Mouse (Mus musculus) limb, embryonic 14.5 days (tissue): Measurements from ENCODE around the gene Hoxb3. TPM values are rescaled to one million over a fixed set of nuclear protein-coding genes. Genes with fewer than 3 reads are reported as not detected.

Source experiments
- ATAC-seq: fragments of 200-750 bp; cut with Nextera tagmentation; 2 replicates; pipeline ENCODE4 v1.8.0; 2017; ENCODE audit warnings: low read depth, moderate number of reproducible peaks, moderate TSS enrichment; ENCODE audit not compliant: low FRiP score
- DNase-seq: peaks from one replicate; pipeline ENCODE4 v3.0.0-alpha.2; 2015; ENCODE audit warnings: low spot score
- H3K27ac ChIP-seq: fragments of 300-500 bp; sonication (generic); replicated peaks from 2 replicates; pipeline ENCODE4 v1.5.1; 2014; ENCODE audit warnings: low read depth, mild to moderate bottlenecking, low read length, moderate library complexity, mixed read lengths
- H3K27me3 ChIP-seq: fragments of 300-500 bp; sonication (generic); 2 replicates; pipeline ENCODE4 v1.6.1; 2014; ENCODE audit warnings: low read length, mixed read lengths; ENCODE audit not compliant: control insufficient read depth, insufficient read depth
- H3K36me3 ChIP-seq: fragments of 300-500 bp; sonication (generic); 2 replicates; pipeline ENCODE4 v1.6.1; 2014; ENCODE audit warnings: mild to moderate bottlenecking, low read length, moderate library complexity, mixed read lengths; ENCODE audit not compliant: control insufficient read depth, insufficient read depth
- H3K4me1 ChIP-seq: fragments of 300-500 bp; sonication (generic); 2 replicates; pipeline ENCODE4 v1.6.1; 2014; ENCODE audit warnings: antibody characterized with exemption, low read length, mixed read lengths; ENCODE audit not compliant: control insufficient read depth, insufficient read depth
- H3K4me2 ChIP-seq: fragments of 300-500 bp; sonication (generic); replicated peaks from 2 replicates; pipeline ENCODE4 v1.6.1; 2014; ENCODE audit warnings: low read depth, mild to moderate bottlenecking, low read length, moderate library complexity; ENCODE audit not compliant: severe bottlenecking
- H3K4me3 ChIP-seq: fragments of 300-500 bp; sonication (generic); replicated peaks from 2 replicates; pipeline ENCODE4 v1.5.1; 2014; ENCODE audit warnings: low read length
- H3K9ac ChIP-seq: fragments of 300-500 bp; sonication (generic); 2 replicates; pipeline ENCODE4 v1.6.1; 2014; ENCODE audit warnings: mild to moderate bottlenecking, low read depth, low read length, moderate library complexity; ENCODE audit not compliant: severe bottlenecking
- H3K9me3 ChIP-seq: fragments of 300-500 bp; sonication (generic); 2 replicates; pipeline ENCODE4 v1.6.1; 2016; ENCODE audit warnings: low read length; ENCODE audit not compliant: control insufficient read depth
- POLR2A ChIP-seq: fragments of 200-500 bp; IDR thresholded peaks from 2 replicates; pipeline ENCODE4 v1.8.0; 2012; ENCODE audit warnings: inconsistent platforms, mild to moderate bottlenecking, moderate library complexity, borderline replicate concordance; ENCODE audit not compliant: insufficient read depth, insufficient read length; ENCODE audit errors: extremely low read depth
- WGBS: fragments of 180-500 bp; shearing (Covaris S2); extraction: QIAGEN DNeasy Blood & Tissue Kit; methylation state at CpG from one replicate; pipeline ENCODE4 v1.1.7; 2014; 5-methylcytosine and 5-hydroxymethylcytosine counted together
- polyA plus RNA-seq, 2 experiments: library from polyadenylated mRNA; depleted of rRNA in 1 of 2; stranded (reverse) in 1 of 2; unstranded in 1 of 2; fragments of >200 nt; fragmentation: Nextera tagmentation in 1 of 2; extraction: Ambion mirVana in 1 of 2; gene quantifications; 2 replicates each; pipeline versions ENCODE4 v1.2.1 to v1.2.3; 2012 to 2014

The Hoxb3 gene
- polyA plus RNA-seq, 2 experiments, result 0.69 to 4.9 TPM

DNA sequence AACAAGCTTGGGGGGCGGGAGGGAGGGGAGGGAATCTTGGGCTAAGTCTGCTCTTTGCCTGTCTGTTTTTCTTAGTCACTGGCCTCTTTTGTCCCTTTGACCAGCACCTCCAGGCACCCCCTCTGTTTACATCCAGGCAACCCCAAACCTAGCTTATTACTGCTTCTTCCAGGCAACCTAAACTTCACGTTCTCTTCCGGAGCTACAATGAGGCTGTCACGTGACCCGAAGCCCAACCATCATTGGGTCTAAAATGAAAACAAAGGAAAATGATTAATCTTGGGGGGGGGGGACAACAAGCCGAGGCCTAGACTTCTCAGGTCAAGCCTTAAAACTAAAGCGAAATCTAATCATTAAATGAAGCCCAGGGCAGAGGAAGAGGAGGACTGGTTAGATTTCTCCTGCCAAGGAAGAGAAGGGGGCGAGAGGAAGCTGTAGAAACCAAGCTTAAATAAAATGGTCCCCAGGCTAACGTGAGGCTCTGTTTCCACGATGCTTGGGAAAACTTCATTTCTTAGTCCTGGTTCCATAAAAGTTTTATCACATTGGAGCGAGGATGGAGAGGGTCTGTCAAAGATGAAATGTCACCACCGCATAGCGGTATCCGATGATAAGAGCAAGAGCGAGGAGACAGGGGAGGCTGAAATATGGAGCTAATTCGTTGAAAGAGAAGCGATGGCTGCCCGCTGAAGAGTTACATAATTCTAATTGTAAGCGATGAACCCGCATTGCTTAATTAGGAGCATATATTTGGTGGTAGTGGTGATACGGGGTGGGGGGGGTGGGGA is 25.2 kb downstream of the Hoxb3 start:
- Histone ChIP-seq H3K4me3 (no peak overlapping the region), H3K9ac (no peak overlapping the region), H3K36me3 (no peaks in the 10 kb centered on the region), H3K4me1 (no peaks in the 10 kb centered on the region; the same call in 1 of the 2 replicates), H3K27ac (no peak overlapping the region), H3K4me2 (no peak overlapping the region), H3K27me3 (peaks cover 97% of the 10 kb centered on the region), H3K9me3 (no peaks in the 10 kb centered on the region)
- no peak for ATAC-seq
- 15% methylated on average over 21 of the region's 21 CpGs for WGBS
- TF ChIP-seq POLR2A, result no peak
- DNase-seq, result no peak

DNA sequence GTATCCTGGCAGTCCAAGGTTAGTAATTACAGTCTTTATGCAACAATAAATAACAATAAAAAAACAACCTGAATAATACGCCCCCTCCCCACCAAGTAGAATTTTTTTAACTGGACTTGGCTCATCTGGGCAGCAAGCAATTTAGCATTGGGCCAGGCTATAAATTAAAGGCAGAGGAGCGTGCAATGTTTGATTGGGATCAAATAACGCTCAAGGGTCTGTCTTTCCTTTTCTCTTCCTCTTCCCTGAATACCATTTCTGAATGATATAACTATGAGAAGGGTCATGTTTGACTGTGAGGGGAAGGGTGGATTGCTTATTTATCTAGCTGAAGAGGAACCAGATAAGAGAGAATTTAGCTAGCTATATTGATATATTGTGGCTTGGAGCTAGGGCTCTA is 25.9 kb downstream of the Hoxb3 start:
- H3K4me1 ChIP-seq, result no peaks in the 10 kb centered on the region; the same call in 1 of the 2 replicates
- 30% methylated on average over 3 of the region's 3 CpGs for WGBS

DNA sequence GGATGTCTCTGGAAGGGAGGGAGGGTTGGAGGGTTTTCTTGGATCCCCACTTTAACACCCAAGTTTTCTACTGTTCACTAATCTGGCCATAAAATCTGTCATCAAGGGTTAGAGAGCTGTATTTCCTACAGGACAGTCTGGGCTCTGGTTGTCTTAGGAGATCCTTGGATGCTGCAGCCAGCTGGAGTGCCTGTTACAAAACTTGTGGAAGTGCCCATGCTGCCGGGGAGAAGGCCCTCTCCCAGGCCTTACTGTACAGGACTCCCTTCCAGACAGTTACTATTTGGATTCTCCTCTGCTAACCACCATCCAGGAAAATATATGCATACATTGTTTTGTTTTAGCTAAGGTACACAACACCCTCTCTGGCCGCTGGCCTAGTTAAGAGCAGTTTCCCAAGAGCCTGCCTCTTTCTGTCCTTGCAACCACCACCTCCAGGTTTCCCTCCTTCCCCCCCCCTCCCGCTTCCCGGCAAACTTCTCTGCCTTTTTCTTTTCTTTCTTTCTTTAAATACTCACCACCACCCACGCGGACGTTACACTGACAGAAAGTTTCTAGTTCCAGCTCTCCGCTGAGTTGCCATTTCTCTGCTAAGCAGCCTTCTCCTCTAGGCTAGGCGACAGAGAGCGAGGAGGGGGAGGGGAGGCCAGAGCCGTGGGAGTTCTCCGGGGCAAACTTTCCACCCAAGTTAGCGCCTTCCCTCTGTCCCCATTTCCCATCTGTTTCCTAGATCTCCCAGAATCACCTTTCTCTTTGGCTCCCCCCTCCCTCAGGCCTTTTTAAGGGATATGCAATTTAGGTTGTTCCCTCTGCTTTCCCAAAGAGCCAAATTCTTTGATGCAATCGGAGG is 26.6 kb downstream of the Hoxb3 start:
- Histone ChIP-seq H3K4me3 (no peak overlapping the region), H3K27ac (no peak overlapping the region), H3K9ac (no peak overlapping the region), H3K27me3 (peaks cover 91% of the 10 kb centered on the region), H3K36me3 (no peaks in the 10 kb centered on the region), H3K9me3 (no peaks in the 10 kb centered on the region), H3K4me1 (peaks cover 4% of the 10 kb centered on the region; the same call in 1 of the 2 replicates), H3K4me2 (no peak overlapping the region)
- no peak for DNase-seq
- no peak for ATAC-seq
- TF ChIP-seq POLR2A, result no peak
- 12% methylated on average over 14 of the region's 14 CpGs for WGBS

More for the DNA sequence above, 25.9 kb downstream of the Hoxb3 start:
- ATAC-seq, result no peak
- H3K4me3 ChIP-seq, result no peak overlapping the region
- H3K4me2 ChIP-seq, result no peak overlapping the region
- peaks cover 93% of the 10 kb centered on the region for H3K27me3 ChIP-seq
- no peaks in the 10 kb centered on the region for H3K36me3 ChIP-seq
- H3K27ac ChIP-seq, result no peak overlapping the region
- no peak overlapping the region for H3K9ac ChIP-seq
- no peaks in the 10 kb centered on the region for H3K9me3 ChIP-seq
- TF ChIP-seq POLR2A, result no peak
- DNase-seq, result no peak

DNA sequence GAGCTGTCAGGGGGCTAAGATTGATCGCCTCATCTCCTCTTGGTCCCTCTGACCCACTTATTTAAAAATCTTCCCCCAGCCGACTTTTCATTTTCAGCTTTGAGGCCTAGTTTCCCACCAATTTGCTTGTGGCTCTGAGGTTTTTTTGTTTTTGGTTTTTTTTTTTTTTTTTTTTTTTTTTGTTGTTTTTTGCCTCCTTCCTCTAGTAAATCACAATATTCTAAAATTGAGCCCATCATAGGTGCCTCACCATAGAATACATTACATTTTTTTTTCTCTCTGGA is 27.2 kb downstream of the Hoxb3 start, which contains the start of gene Hoxb2:
TSS of gene Hoxb2 (plus strand) at position 185 of the 284 bp plus-strand sequence.
- H3K4me1 ChIP-seq, result peaks cover 4% of the 10 kb centered on the region; the same call in 1 of the 2 replicates
- DNase-seq (no peak), ATAC-seq (no peak)
- 12% methylated on average over 2 of the region's 2 CpGs for WGBS
- H3K4me2 ChIP-seq, result no peak within 1 kb of the TSS; the same call in 1 of the 2 replicates
- no peak within 1 kb of the TSS for H3K4me3 ChIP-seq
- H3K27ac ChIP-seq, result no peak within 1 kb of the TSS
- H3K9me3 ChIP-seq, result no peaks in the 10 kb centered on the region
- H3K36me3 ChIP-seq, result no peaks in the 10 kb centered on the region
- no peak for TF ChIP-seq POLR2A
- peaks cover 91% of the 10 kb centered on the region for H3K27me3 ChIP-seq
- H3K9ac ChIP-seq, result no peak within 1 kb of the TSS

DNA sequence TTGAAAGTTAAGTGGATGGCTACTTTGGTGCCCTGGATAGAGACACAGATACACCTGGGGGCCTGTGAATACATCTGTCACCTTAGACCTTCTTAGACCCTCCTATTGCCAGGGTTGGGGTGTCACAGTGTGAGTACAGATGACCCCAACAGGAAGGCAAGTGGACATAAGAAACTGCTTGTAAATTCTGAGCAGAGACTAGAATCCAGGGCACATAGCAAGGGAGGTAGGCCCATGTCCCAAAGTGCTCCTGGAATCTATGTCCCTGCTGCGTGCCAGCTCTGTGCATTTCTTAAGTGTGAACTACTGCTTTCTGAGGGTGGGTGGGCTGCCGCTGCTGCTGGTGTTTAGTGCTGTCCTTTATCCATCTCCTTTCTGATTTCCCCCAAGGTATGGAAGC is 27.7 kb downstream of the Hoxb3 start:
- WGBS, result 37% methylated on average over 2 of the region's 2 CpGs
- Histone ChIP-seq H3K4me3 (no peak overlapping the region), H3K9ac (no peak overlapping the region), H3K27me3 (peaks cover 89% of the 10 kb centered on the region), H3K4me1 (peaks cover 4% of the 10 kb centered on the region; the same call in 1 of the 2 replicates), H3K9me3 (no peaks in the 10 kb centered on the region), H3K4me2 (no peak overlapping the region), H3K27ac (no peak overlapping the region), H3K36me3 (no peaks in the 10 kb centered on the region)
- ATAC-seq, result no peak
- no peak for DNase-seq
- no peak for TF ChIP-seq POLR2A
